ENCODE assay signal across 24 mouse cellular contexts in genomic region chr9:120481644-120482043, GRCm38 (mm10). TPM values are rescaled to one million over a fixed set of nuclear protein-coding genes. Genes with fewer than 3 reads are reported as not detected.
DNase-seq lines count a peak whose midpoint lies in the region; ATAC-seq and TF ChIP-seq lines count a peak whose summit lies in the region.
"Had no signal": no experiment of that assay in that cellular context is flagged by ENCODE, and none has a peak within 500 bp of the region (broad histone marks: within the 10 kb centered on the region; RNA-seq: fewer than 3 reads in every experiment).

No protein-coding gene starts in this region.

- H3K9me3 ChIP-seq in MEL (replicated peaks; ENCODE audit: insufficient read depth, low read length): no peaks in the 10 kb centered on the region
- peaks cover 4% of the 10 kb centered on the region; the same call in 1 of the 2 replicates for H3K9me3 ChIP-seq in erythroblast, embryonic 14.5 days (ENCODE audit: control insufficient read depth, low read length)
- H3K9me3 ChIP-seq in liver, embryonic 12.5 days (replicated peaks): no peaks in the 10 kb centered on the region
- H3K9me3 ChIP-seq in liver, embryonic 16.5 days (replicated peaks; ENCODE audit: control insufficient read depth, low read length): no peaks in the 10 kb centered on the region
- H3K9me3 ChIP-seq in midbrain, embryonic 14.5 days (ENCODE audit: control insufficient read depth, low read length): no peaks in the 10 kb centered on the region
- H3K9me3 ChIP-seq: embryonic facial prominence, embryonic 12.5 days; forebrain, embryonic 10.5 days; heart, embryonic 15.5 days; hindbrain, embryonic 10.5 days had no signal

- TF ChIP-seq EP300 in MEL (IDR thresholded peaks at IDR 0.05; ENCODE audit: low read depth in 1 of 2, low read length in 2 of 2): peak in 1 of 2 experiments; percentile 41; a peak in 2 of 4 replicates

- peaks cover 0 to 9% of the 10 kb centered on the region in 2 experiments; a peak in 2 of 4 replicates for H3K36me3 ChIP-seq in MEL (ENCODE audit: control insufficient read depth in 1 of 2, insufficient read depth in 2 of 2, low read length in 2 of 2)
- H3K36me3 ChIP-seq in erythroblast, embryonic 14.5 days (ENCODE audit: control insufficient read depth): no peaks in the 10 kb centered on the region
- H3K36me3 ChIP-seq in liver, embryonic 12.5 days: no peaks in the 10 kb centered on the region
- no peaks in the 10 kb centered on the region for H3K36me3 ChIP-seq in liver, embryonic 16.5 days (ENCODE audit: control insufficient read depth, insufficient read depth)
- H3K36me3 ChIP-seq in midbrain, embryonic 14.5 days (ENCODE audit: control insufficient read depth, insufficient read depth, low read length): no peaks in the 10 kb centered on the region
- H3K36me3 ChIP-seq: embryonic facial prominence, embryonic 12.5 days; forebrain, embryonic 10.5 days; heart, embryonic 15.5 days; hindbrain, embryonic 10.5 days had no signal

- peak overlapping the region in 1 of 2 experiments; percentile 21; a peak in 1 of 4 replicates for H3K4me3 ChIP-seq in MEL (ENCODE audit: control insufficient read depth in 1 of 2, insufficient read depth in 1 of 2, low read depth in 2 of 2, low read length in 2 of 2)
- H3K4me3 ChIP-seq in erythroblast, embryonic 14.5 days (replicated peaks): peak overlapping the region; percentile 57
- H3K4me3 ChIP-seq in liver, embryonic 12.5 days: peak overlapping the region; percentile 23; the same call in 1 of the 2 replicates
- 0 out of 2 replicates have a peak overlapping the region, but pooled peaks have one; percentile 14 for H3K4me3 ChIP-seq in liver, embryonic 16.5 days (ENCODE audit: low read depth, low read length)
- no peak overlapping the region for H3K4me3 ChIP-seq in midbrain, embryonic 14.5 days (replicated peaks; ENCODE audit: low read depth, low read length)
- H3K4me3 ChIP-seq: embryonic facial prominence, embryonic 12.5 days; forebrain, embryonic 10.5 days; gastrocnemius, adult 2 months; heart, embryonic 15.5 days; hindbrain, embryonic 10.5 days had no signal

- peaks cover 0 to 13% of the 10 kb centered on the region in 2 experiments; a peak in 3 of 4 replicates for H3K4me1 ChIP-seq in MEL (ENCODE audit: control insufficient read depth in 1 of 2, insufficient read depth in 2 of 2, low read length in 2 of 2)
- H3K4me1 ChIP-seq in erythroblast, embryonic 14.5 days (ENCODE audit: control insufficient read depth): peaks cover 36% of the 10 kb centered on the region
- H3K4me1 ChIP-seq in liver, embryonic 12.5 days: peaks cover 23% of the 10 kb centered on the region
- H3K4me1 ChIP-seq in liver, embryonic 16.5 days (ENCODE audit: control insufficient read depth, low read depth, low read length): peaks cover 18% of the 10 kb centered on the region
- H3K4me1 ChIP-seq in midbrain, embryonic 14.5 days (ENCODE audit: control insufficient read depth, insufficient read depth, low read length): no peaks in the 10 kb centered on the region
- H3K4me1 ChIP-seq: embryonic facial prominence, embryonic 12.5 days had no signal

- peak; percentile 89 for ATAC-seq in liver, embryonic 12.5 days
- ATAC-seq in liver, embryonic 16.5 days (ENCODE audit: low read depth): peak; percentile 85
- ATAC-seq in midbrain, embryonic 14.5 days (ENCODE audit: low FRiP score, low TSS enrichment): no peak
- ATAC-seq: forebrain, embryonic 14.5 days had no signal

- no peak for TF ChIP-seq CTCF in MEL (IDR thresholded peaks at IDR 0.05 in 2 of 3, conservative IDR thresholded peaks at IDR 0.05 in 1 of 3; ENCODE audit: control insufficient read depth in 1 of 3, insufficient read depth in 1 of 3, low read depth in 2 of 3, low read length in 3 of 3, poor library complexity in 1 of 3, severe bottlenecking in 1 of 3)

- no peaks in the 10 kb centered on the region for H3K27me3 ChIP-seq in MEL (ENCODE audit: control insufficient read depth in 1 of 2, insufficient read depth in 2 of 2, low read length in 2 of 2)
- peaks cover 18% of the 10 kb centered on the region for H3K27me3 ChIP-seq in erythroblast, embryonic 14.5 days (ENCODE audit: control insufficient read depth)
- peaks cover 27% of the 10 kb centered on the region for H3K27me3 ChIP-seq in liver, embryonic 12.5 days (replicated peaks)
- no peaks in the 10 kb centered on the region for H3K27me3 ChIP-seq in liver, embryonic 16.5 days (ENCODE audit: control insufficient read depth, insufficient read depth, low read depth, low read length)
- no peaks in the 10 kb centered on the region for H3K27me3 ChIP-seq in midbrain, embryonic 14.5 days (ENCODE audit: control insufficient read depth, insufficient read depth, low read length)
- H3K27me3 ChIP-seq: embryonic facial prominence, embryonic 12.5 days; heart, embryonic 15.5 days had no signal

- H3K79me2 ChIP-seq in MEL (ENCODE audit: control insufficient read depth, insufficient read depth, low read length, poor library complexity): no peaks in the 10 kb centered on the region

- WGBS in liver, embryonic 12.5 days (ENCODE audit: insufficient replicate concordance): 34% methylated on average over 3 of the region's 3 CpGs
- WGBS in liver, embryonic 16.5 days (ENCODE audit: insufficient replicate concordance): 31% methylated on average over 3 of the region's 3 CpGs
- 91% methylated on average over 3 of the region's 3 CpGs for WGBS in midbrain, embryonic 14.5 days

- peak; percentile 16 for DNase-seq in MEL (ENCODE audit: low read depth, low spot score)
- DNase-seq in kidney, postnatal 4 days: no peak
- no peak for DNase-seq in midbrain, embryonic 14.5 days
- no peak for DNase-seq in left cerebral cortex, adult 18-20 months (ENCODE audit: low spot score in 2 of 2)
- DNase-seq in kidney, adult 8-10 months: no peak
- DNase-seq: adrenal gland, adult 8-10 months; adrenal gland, postnatal 36 days; cerebellum, adult 11 months; cerebellum, adult 8-10 months; cerebellum, postnatal 25 days; gastrocnemius, adult 2 months; gastrocnemius, postnatal 25 days had no signal

- peak overlapping the region; percentile 23; the same call in 1 of the 2 replicates for H3K9ac ChIP-seq in MEL (ENCODE audit: control insufficient read depth, low read depth, low read length, poor library complexity, severe bottlenecking)
- H3K9ac ChIP-seq in liver, embryonic 12.5 days: peak overlapping the region; percentile 55
- H3K9ac ChIP-seq in liver, embryonic 16.5 days (ENCODE audit: low read depth, low read length): peak overlapping the region; percentile 36; the same call in 1 of the 2 replicates
- H3K9ac ChIP-seq in midbrain, embryonic 14.5 days (replicated peaks; ENCODE audit: low read length): no peak overlapping the region
- H3K9ac ChIP-seq: embryonic facial prominence, embryonic 12.5 days; heart, embryonic 15.5 days; hindbrain, embryonic 14.5 days had no signal

- TF ChIP-seq RAD21 in MEL (IDR thresholded peaks at IDR 0.05; ENCODE audit: low read depth, low read length): no peak

- peak overlapping the region; percentile 39; the same call in 1 of the 2 replicates for H3K27ac ChIP-seq in MEL (ENCODE audit: control insufficient read depth, low read depth, low read length)
- peak overlapping the region; percentile 50 for H3K27ac ChIP-seq in liver, embryonic 12.5 days
- no peak overlapping the region for H3K27ac ChIP-seq in liver, embryonic 16.5 days (ENCODE audit: low read length)
- no peak overlapping the region for H3K27ac ChIP-seq in midbrain, embryonic 14.5 days (replicated peaks; ENCODE audit: low read depth, low read length)
- H3K27ac ChIP-seq: embryonic facial prominence, embryonic 12.5 days; forebrain, embryonic 10.5 days; gastrocnemius, adult 2 months; heart, embryonic 15.5 days; hindbrain, embryonic 10.5 days; hindbrain, embryonic 14.5 days had no signal

- H3K4me2 ChIP-seq in liver, embryonic 12.5 days: peak overlapping the region; percentile 62
- peak overlapping the region; percentile 54 for H3K4me2 ChIP-seq in liver, embryonic 16.5 days (ENCODE audit: low read depth, low read length)
- H3K4me2 ChIP-seq in midbrain, embryonic 14.5 days (ENCODE audit: low read length): no peak overlapping the region
- H3K4me2 ChIP-seq: embryonic facial prominence, embryonic 12.5 days; heart, embryonic 11.5 days; heart, embryonic 15.5 days; hindbrain, embryonic 14.5 days had no signal

- no peak for TF ChIP-seq POLR2A in MEL (IDR thresholded peaks at IDR 0.05; ENCODE audit: control insufficient read depth in 1 of 2, insufficient read depth in 1 of 2, low read depth in 1 of 2, low read length in 2 of 2, poor library complexity in 1 of 2)

TF ChIP-seq in MEL, 35 proteins besides CTCF, POLR2A, EP300 and RAD21:
- TF ChIP-seq ZMIZ1 (IDR thresholded peaks at IDR 0.05; ENCODE audit: low read depth, low read length) (0 out of 2 replicates have a peak, but pooled peaks have one; percentile 33), GABPA (IDR thresholded peaks at IDR 0.05; ENCODE audit: low read depth, low read length) (no peak), E2F4 (IDR thresholded peaks at IDR 0.05; ENCODE audit: borderline replicate concordance, low read depth, low read length) (no peak), ELF1 (IDR thresholded peaks at IDR 0.05; ENCODE audit: low read depth, low read length) (no peak)

RNA-seq across cellular contexts. Expression of gene Eif1b, which starts 10.4 kb away (rescaled TPM):
- 49.8 and 54.3 TPM in 2 replicates for total RNA-seq in MEL (2012; rRNA removed)
- polyA plus RNA-seq in MEL (2012; ENCODE audit: insufficient read depth in 1 of 2, insufficient read length in 2 of 2, low read depth in 1 of 2, low replicate concordance in 2 of 2, missing spikeins in 1 of 2): 100 to 1,000 TPM in 1 of 2 experiments, not detected in 1; 110 TPM
- polyA plus RNA-seq in erythroblast, embryonic 14.5 days (2012): 11.5 and 12.3 TPM in 2 replicates
- polyA plus RNA-seq in liver, embryonic 12.5 days (2016; fragmentation: Nextera tagmentation; extraction: Ambion mirVana): 110 and 116 TPM in 2 replicates
- 53.0 and 58.7 TPM in 2 replicates for polyA plus RNA-seq in liver, embryonic 16.5 days (2015; fragmentation: Nextera tagmentation; extraction: Ambion mirVana)
- 310 and 316 TPM in 2 replicates for polyA plus RNA-seq in midbrain, embryonic 14.5 days (2014; fragmentation: Nextera tagmentation; extraction: Ambion mirVana)
- total RNA-seq in left cerebral cortex, adult 18-20 months (2021): 100 to 1,000 TPM; 198 to 202 TPM

RNA-seq across cellular contexts. Expression of gene Entpd3, which starts 58.0 kb away (rescaled TPM):
- not detected in 2 replicates for total RNA-seq in MEL (2012; rRNA removed)
- under 1 TPM in 1 of 2 experiments, not detected in 1; 0.03 TPM for polyA plus RNA-seq in MEL (2012; ENCODE audit: insufficient read depth in 1 of 2, insufficient read length in 2 of 2, low read depth in 1 of 2, low replicate concordance in 2 of 2, missing spikeins in 1 of 2)
- polyA plus RNA-seq in erythroblast, embryonic 14.5 days (2012): 0.03 TPM in 1 of 2 replicates, not detected in the other
- polyA plus RNA-seq in liver, embryonic 12.5 days (2016; fragmentation: Nextera tagmentation; extraction: Ambion mirVana): 0.05 TPM in 1 of 2 replicates, not detected in the other
- 0.05 TPM in 1 of 2 replicates, not detected in the other for polyA plus RNA-seq in liver, embryonic 16.5 days (2015; fragmentation: Nextera tagmentation; extraction: Ambion mirVana)
- 2.5 and 3.1 TPM in 2 replicates for polyA plus RNA-seq in midbrain, embryonic 14.5 days (2014; fragmentation: Nextera tagmentation; extraction: Ambion mirVana)
- 1 to 10 TPM; 7.8 to 8.5 TPM for total RNA-seq in left cerebral cortex, adult 18-20 months (2021)
- total RNA-seq: gastrocnemius, adult 2 months; gastrocnemius, postnatal 25 days; granulocyte monocyte progenitor cell, adult 5-6 weeks; heart, postnatal 25 days had no signal

Comparison
In these comparisons a context has a peak if more than half of its experiments do, and no peak if none do; other contexts are left out.
1. H3K27ac ChIP-seq: peak in MEL (single experiment) and liver, embryonic 12.5 days (single experiment); none in liver, embryonic 16.5 days (single experiment) and midbrain, embryonic 14.5 days (single experiment).